Mouse (Mus musculus): Measurements from ENCODE around the gene Mttp.

Mttp gene

DNA sequence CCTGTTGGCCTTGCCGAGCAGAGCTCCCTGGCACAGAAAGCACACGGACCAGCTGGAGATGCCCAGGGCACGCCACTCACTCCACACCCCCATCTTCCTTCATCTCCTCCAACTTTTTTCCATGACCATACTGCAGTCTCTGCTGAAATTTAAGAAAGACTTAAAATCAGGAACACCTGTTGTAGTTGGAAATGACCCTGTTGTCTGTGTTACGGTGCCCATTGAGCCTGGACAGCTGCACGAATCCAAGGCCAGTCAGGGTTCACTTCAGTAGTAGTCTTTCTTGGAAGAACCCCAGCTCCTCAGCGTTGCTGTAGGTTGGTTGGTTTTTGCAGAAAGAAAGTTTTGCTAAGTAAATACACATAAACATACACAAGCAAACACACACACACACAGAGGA, 95.2 kb downstream of the Mttp start:
- no peak for DNase-seq

DNA sequence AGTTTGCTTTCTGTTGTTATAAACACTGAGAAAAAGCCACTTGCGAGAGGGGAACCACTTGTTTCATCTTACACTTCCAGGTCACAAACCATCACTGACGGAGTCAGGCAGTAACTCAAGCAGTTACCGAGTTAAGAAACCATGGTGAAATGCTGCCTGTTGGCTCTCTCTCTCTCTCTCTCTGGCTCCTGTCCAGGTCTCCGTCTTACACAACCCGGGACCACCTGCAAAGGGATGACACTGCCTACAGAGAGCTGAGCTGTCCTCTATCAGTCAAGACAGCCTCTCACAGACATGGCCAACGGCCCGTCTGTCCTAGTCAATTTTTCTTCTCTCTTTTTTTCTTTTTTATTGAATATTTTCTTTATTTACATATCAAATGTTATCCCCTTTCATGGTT, 101.5 kb downstream of the Mttp start:
- no peak for DNase-seq

DNA sequence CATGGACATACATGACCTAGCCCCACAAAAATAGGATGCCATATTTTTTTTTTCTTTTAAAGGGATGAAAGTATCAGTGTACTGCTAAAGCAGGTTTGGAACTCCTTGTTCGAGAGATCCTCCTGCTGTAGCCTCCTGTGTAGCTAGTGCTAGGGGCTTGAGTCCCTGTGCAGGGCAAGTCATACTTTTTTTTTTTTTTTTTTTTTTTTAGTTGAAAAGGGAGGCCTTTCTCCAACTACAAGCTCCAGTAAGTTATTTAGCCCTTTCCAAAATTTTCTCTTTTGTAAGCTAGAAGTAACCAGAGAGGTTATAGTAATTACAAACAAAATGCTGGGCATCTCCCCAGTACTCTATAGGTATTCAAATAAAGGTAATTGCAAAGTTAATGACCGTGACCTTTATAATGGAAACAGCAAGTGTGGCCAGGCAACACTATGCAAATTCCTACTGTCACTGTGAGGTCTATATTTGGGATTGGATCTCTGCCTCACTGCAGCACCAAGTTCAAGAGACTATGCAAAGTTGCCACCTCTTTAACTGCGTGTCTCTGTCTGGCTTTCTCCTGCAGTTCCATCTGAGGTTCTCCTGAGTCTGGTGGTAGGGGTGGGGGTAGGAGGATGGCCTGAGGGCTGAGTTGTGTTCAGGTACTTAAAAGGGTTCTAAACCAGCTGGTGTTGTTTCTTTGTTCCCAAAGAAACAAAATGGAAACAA, 103.0 kb downstream of the Mttp start:
- peak; percentile 47 to 53 for DNase-seq

GRCm38 (mm10) chr3:138040938-138041337, 103.8 kb downstream of the Mttp start:
- DNase-seq: no peak
